Mouse (Mus musculus): Measurements from ENCODE around the gene Olfr649. TPM values are rescaled to one million over a fixed set of nuclear protein-coding genes. Genes with fewer than 3 reads are reported as not detected.

Olfr649 gene
- polyA plus RNA-seq, 1 experiment from 2014 or later = not detected

GRCm38 (mm10) chr7:104183292-104183691 lies 12.5 kb downstream of the Olfr649 start, which contains the start of gene Olfr648:
Gene Olfr648 (minus strand): TSS chr7:104183392.
- WGBS = 80% methylated on average over 2 of the region's 2 CpGs
- no peak within 1 kb of the TSS for H3K4me3 ChIP-seq
- H3K27ac ChIP-seq (ENCODE audit: poor library complexity, severe bottlenecking) = no peak within 1 kb of the TSS
- H3K27me3 ChIP-seq (replicated peaks) = no peaks in the 10 kb centered on the region
- no peak within 1 kb of the TSS for H3K4me2 ChIP-seq
- H3K9ac ChIP-seq = no peak within 1 kb of the TSS
- H3K36me3 ChIP-seq = no peaks in the 10 kb centered on the region
- ATAC-seq (ENCODE audit: insufficient number of reproducible peaks, low FRiP score) = no peak
- H3K9me3 ChIP-seq (replicated peaks) = no peaks in the 10 kb centered on the region
- no peaks in the 10 kb centered on the region for H3K4me1 ChIP-seq (replicated peaks)

GRCm38 (mm10) chr7:104179074-104179473 lies 16.7 kb downstream of the Olfr649 start:
- ATAC-seq (ENCODE audit: insufficient number of reproducible peaks, low FRiP score) = no peak
- WGBS = 81% methylated on average over 1 of the region's 1 CpGs

GRCm38 (mm10) chr7:104178422-104179054 lies 17.2 kb downstream of the Olfr649 start:
- Histone ChIP-seq H3K4me3 (no peak overlapping the region), H3K4me1 (replicated peaks) (no peaks in the 10 kb centered on the region), H3K4me2 (no peak overlapping the region), H3K9me3 (replicated peaks) (0 out of 2 replicates have a peak, but pooled peaks cover 2% of the 10 kb centered on the region), H3K27ac (ENCODE audit: poor library complexity, severe bottlenecking) (no peak overlapping the region), H3K36me3 (no peaks in the 10 kb centered on the region), H3K9ac (no peak overlapping the region), H3K27me3 (replicated peaks) (no peaks in the 10 kb centered on the region)
- ATAC-seq (ENCODE audit: insufficient number of reproducible peaks, low FRiP score) = no peak
- WGBS = 69% methylated on average over 5 of the region's 5 CpGs

More at GRCm38 (mm10) chr7:104179074-104179473, 16.7 kb downstream of the Olfr649 start:
- Histone ChIP-seq H3K36me3 (no peaks in the 10 kb centered on the region), H3K4me1 (replicated peaks) (no peaks in the 10 kb centered on the region), H3K9ac (no peak overlapping the region), H3K4me3 (no peak overlapping the region), H3K27ac (ENCODE audit: poor library complexity, severe bottlenecking) (no peak overlapping the region), H3K9me3 (replicated peaks) (0 out of 2 replicates have a peak, but pooled peaks cover 2% of the 10 kb centered on the region), H3K27me3 (replicated peaks) (no peaks in the 10 kb centered on the region), H3K4me2 (no peak overlapping the region)

- Histone ChIP-seq H3K27me3 (replicated peaks) (no peaks in the 10 kb centered on the region), H3K4me3 (no peak overlapping the region), H3K4me1 (replicated peaks) (no peaks in the 10 kb centered on the region), H3K27ac (ENCODE audit: poor library complexity, severe bottlenecking) (no peak overlapping the region), H3K9ac (no peak overlapping the region), H3K36me3 (no peaks in the 10 kb centered on the region), H3K4me2 (no peak overlapping the region), H3K9me3 (replicated peaks) (0 out of 2 replicates have a peak, but pooled peaks cover 2% of the 10 kb centered on the region)
- 81% methylated on average over 1 of the region's 1 CpGs for WGBS
- ATAC-seq (ENCODE audit: insufficient number of reproducible peaks, low FRiP score) = no peak
Measured at GRCm38 (mm10) chr7:104175085-104175484, 20.7 kb downstream of the Olfr649 start.

GRCm38 (mm10) chr7:104169634-104170204 lies 26.1 kb downstream of the Olfr649 start:
- Histone ChIP-seq H3K36me3 (no peaks in the 10 kb centered on the region), H3K9ac (no peak overlapping the region), H3K9me3 (replicated peaks) (no peaks in the 10 kb centered on the region), H3K27ac (ENCODE audit: poor library complexity, severe bottlenecking) (no peak overlapping the region), H3K4me3 (no peak overlapping the region), H3K27me3 (replicated peaks) (no peaks in the 10 kb centered on the region), H3K4me1 (replicated peaks) (no peaks in the 10 kb centered on the region), H3K4me2 (no peak overlapping the region)
- 63% methylated on average over 6 of the region's 6 CpGs for WGBS
- ATAC-seq (ENCODE audit: insufficient number of reproducible peaks, low FRiP score) = no peak

- Histone ChIP-seq H3K36me3 (no peaks in the 10 kb centered on the region), H3K27me3 (replicated peaks) (no peaks in the 10 kb centered on the region), H3K9ac (no peak overlapping the region), H3K9me3 (replicated peaks) (no peaks in the 10 kb centered on the region), H3K27ac (ENCODE audit: poor library complexity, severe bottlenecking) (no peak overlapping the region), H3K4me3 (no peak overlapping the region), H3K4me1 (replicated peaks) (no peaks in the 10 kb centered on the region), H3K4me2 (no peak overlapping the region)
- ATAC-seq (ENCODE audit: insufficient number of reproducible peaks, low FRiP score) = no peak
- WGBS = 82% methylated on average over 6 of the region's 6 CpGs
Measured at GRCm38 (mm10) chr7:104167105-104167504, 28.7 kb downstream of the Olfr649 start.

GRCm38 (mm10) chr7:104150456-104150855 lies 45.3 kb downstream of the Olfr649 start, which contains the start of gene Ubqlnl:
Gene Ubqlnl (minus strand): TSS chr7:104150556.
- no peak within 1 kb of the TSS for H3K4me2 ChIP-seq
- no peaks in the 10 kb centered on the region for H3K36me3 ChIP-seq
- H3K27ac ChIP-seq (ENCODE audit: poor library complexity, severe bottlenecking) = no peak within 1 kb of the TSS
- H3K27me3 ChIP-seq (replicated peaks) = no peaks in the 10 kb centered on the region
- H3K9me3 ChIP-seq (replicated peaks) = no peaks in the 10 kb centered on the region
- ATAC-seq (ENCODE audit: insufficient number of reproducible peaks, low FRiP score) = no peak
- 84% methylated on average over 2 of the region's 2 CpGs for WGBS
- no peak within 1 kb of the TSS for H3K4me3 ChIP-seq
- no peaks in the 10 kb centered on the region for H3K4me1 ChIP-seq (replicated peaks)
- H3K9ac ChIP-seq = no peak within 1 kb of the TSS

GRCm38 (mm10) chr7:104143179-104143578 lies 52.6 kb downstream of the Olfr649 start, which contains the start of gene Ubqln3:
Gene Ubqln3 (minus strand): TSS chr7:104143279.
- Histone ChIP-seq H3K9ac (no peak within 1 kb of the TSS), H3K27ac (ENCODE audit: poor library complexity, severe bottlenecking) (no peak within 1 kb of the TSS), H3K4me3 (no peak within 1 kb of the TSS), H3K4me1 (replicated peaks) (no peaks in the 10 kb centered on the region), H3K36me3 (no peaks in the 10 kb centered on the region), H3K4me2 (no peak within 1 kb of the TSS), H3K27me3 (replicated peaks) (no peaks in the 10 kb centered on the region), H3K9me3 (replicated peaks) (no peaks in the 10 kb centered on the region)
- ATAC-seq (ENCODE audit: insufficient number of reproducible peaks, low FRiP score) = no peak
- 74% methylated on average over 3 of the region's 3 CpGs for WGBS

Other genes starting within 250 kb of the Olfr649 start
- gene Olfr635, start 224.8 kb downstream of the Olfr649 start, polyA plus RNA-seq (2016; fragmentation: Nextera tagmentation; extraction: Ambion mirVana) = not detected in 2 replicates
- gene Olfr638, start 197.2 kb downstream of the Olfr649 start, polyA plus RNA-seq (2016; fragmentation: Nextera tagmentation; extraction: Ambion mirVana) = 0.18 TPM in 1 of 2 replicates, not detected in the other
- 0.03 and 0.04 TPM in 2 replicates for gene Olfr639, start 178.7 kb downstream of the Olfr649 start, polyA plus RNA-seq (2016; fragmentation: Nextera tagmentation; extraction: Ambion mirVana)
- gene Olfr640, start 170.4 kb downstream of the Olfr649 start, polyA plus RNA-seq (2016; fragmentation: Nextera tagmentation; extraction: Ambion mirVana) = not detected in 2 replicates
- not detected in 2 replicates for gene Olfr641, start 160.5 kb downstream of the Olfr649 start, polyA plus RNA-seq (2016; fragmentation: Nextera tagmentation; extraction: Ambion mirVana)
- gene Olfr642, start 143.3 kb downstream of the Olfr649 start, polyA plus RNA-seq (2016; fragmentation: Nextera tagmentation; extraction: Ambion mirVana) = not detected in 2 replicates
- not detected in 2 replicates for gene 4930516K23Rik, start 134.5 kb downstream of the Olfr649 start, polyA plus RNA-seq (2016; fragmentation: Nextera tagmentation; extraction: Ambion mirVana)
- gene Olfr644, start 124.1 kb downstream of the Olfr649 start, polyA plus RNA-seq (2016; fragmentation: Nextera tagmentation; extraction: Ambion mirVana) = not detected in 2 replicates
- gene Olfr645, start 110.5 kb downstream of the Olfr649 start, polyA plus RNA-seq (2016; fragmentation: Nextera tagmentation; extraction: Ambion mirVana) = not detected in 2 replicates
- gene Olfr646, start 91.1 kb downstream of the Olfr649 start, polyA plus RNA-seq (2016; fragmentation: Nextera tagmentation; extraction: Ambion mirVana) = not detected in 2 replicates
- gene Ubqln5, start 66.2 kb downstream of the Olfr649 start, polyA plus RNA-seq (2016; fragmentation: Nextera tagmentation; extraction: Ambion mirVana) = not detected in 2 replicates
- gene Olfr643, start 58.6 kb downstream of the Olfr649 start, polyA plus RNA-seq (2016; fragmentation: Nextera tagmentation; extraction: Ambion mirVana) = not detected in 2 replicates
- gene Ubqln3, start 52.7 kb downstream of the Olfr649 start, polyA plus RNA-seq (2016; fragmentation: Nextera tagmentation; extraction: Ambion mirVana) = not detected in 2 replicates
- gene Ubqlnl, start 45.4 kb downstream of the Olfr649 start, polyA plus RNA-seq (2016; fragmentation: Nextera tagmentation; extraction: Ambion mirVana) = not detected in 2 replicates
- gene Olfm5, start 31.2 kb downstream of the Olfr649 start, polyA plus RNA-seq (2016; fragmentation: Nextera tagmentation; extraction: Ambion mirVana) = not detected in 2 replicates
- 0.28 and 0.32 TPM in 2 replicates for gene Olfr648, start 12.6 kb downstream of the Olfr649 start, polyA plus RNA-seq (2016; fragmentation: Nextera tagmentation; extraction: Ambion mirVana)
- gene Trim6, start 22.8 kb upstream of the Olfr649 start, polyA plus RNA-seq (2016; fragmentation: Nextera tagmentation; extraction: Ambion mirVana) = 7.6 and 7.7 TPM in 2 replicates
- gene Trim34a, start 48.5 kb upstream of the Olfr649 start, polyA plus RNA-seq (2016; fragmentation: Nextera tagmentation; extraction: Ambion mirVana) = 2.4 TPM in 2 replicates
- gene Trim5, start 92.1 kb upstream of the Olfr649 start, polyA plus RNA-seq (2016; fragmentation: Nextera tagmentation; extraction: Ambion mirVana) = 0.53 and 0.64 TPM in 2 replicates
- 10.0 and 11.8 TPM in 2 replicates for gene Trim12a, start 119.5 kb upstream of the Olfr649 start, polyA plus RNA-seq (2016; fragmentation: Nextera tagmentation; extraction: Ambion mirVana)
- gene Trim34b, start 133.5 kb upstream of the Olfr649 start, polyA plus RNA-seq (2016; fragmentation: Nextera tagmentation; extraction: Ambion mirVana) = 0.17 TPM in 1 of 2 replicates, not detected in the other
- 2.3 and 2.4 TPM in 2 replicates for gene Trim12c, start 157.4 kb upstream of the Olfr649 start, polyA plus RNA-seq (2016; fragmentation: Nextera tagmentation; extraction: Ambion mirVana)
- gene Trim30b, start 173.9 kb upstream of the Olfr649 start, polyA plus RNA-seq (2016; fragmentation: Nextera tagmentation; extraction: Ambion mirVana) = not detected in 2 replicates
- not detected in 2 replicates for gene Trim30c, start 204.9 kb upstream of the Olfr649 start, polyA plus RNA-seq (2016; fragmentation: Nextera tagmentation; extraction: Ambion mirVana)

All from heart, embryonic 12.5 days (tissue).